Mouse (Mus musculus) lung, embryonic 14.5 days (tissue): ENCODE results near the gene Fam19a2. TPM values are rescaled to one million over a fixed set of nuclear protein-coding genes. Genes with fewer than 3 reads are reported as not detected.

Experiments used
- ATAC-seq: fragments of 200-750 bp; cut with Nextera tagmentation; 2 replicates; pipeline ENCODE4 v1.8.0; 2017; ENCODE audit warnings: mild to moderate bottlenecking, moderate TSS enrichment, moderate library complexity; ENCODE audit not compliant: insufficient read depth
- DNase-seq: peaks from one replicate; pipeline ENCODE4 v3.0.0-alpha.2; 2015
- H3K27ac ChIP-seq: fragments of 300-500 bp; sonication (generic); 2 replicates; pipeline ENCODE4 v1.5.1; 2014; ENCODE audit warnings: low read depth, mild to moderate bottlenecking, moderate library complexity
- H3K27me3 ChIP-seq: fragments of 300-500 bp; sonication (generic); 2 replicates; pipeline ENCODE4 v1.6.1; 2014; ENCODE audit warnings: low read length, control low read depth; ENCODE audit not compliant: insufficient read depth
- H3K36me3 ChIP-seq: fragments of 300-500 bp; sonication (generic); 2 replicates; pipeline ENCODE4 v1.6.1; 2014; ENCODE audit warnings: control low read depth; ENCODE audit not compliant: insufficient read depth
- H3K4me1 ChIP-seq: fragments of 300-500 bp; sonication (generic); 2 replicates; pipeline ENCODE4 v1.6.1; 2014; ENCODE audit warnings: antibody characterized with exemption, control low read depth; ENCODE audit not compliant: insufficient read depth
- H3K4me2 ChIP-seq: fragments of 300-500 bp; sonication (generic); 2 replicates; pipeline ENCODE4 v1.6.1; 2014; ENCODE audit warnings: mild to moderate bottlenecking
- H3K4me3 ChIP-seq: fragments of 300-500 bp; sonication (generic); 2 replicates; pipeline ENCODE4 v1.5.1; 2014; ENCODE audit warnings: low read depth, low read length
- H3K9ac ChIP-seq: fragments of 300-500 bp; sonication (generic); 2 replicates; pipeline ENCODE4 v1.6.1; 2014
- H3K9me3 ChIP-seq: fragments of 300-500 bp; sonication (generic); 2 replicates; pipeline ENCODE4 v1.6.1; 2016; ENCODE audit warnings: low read depth, low read length, control low read depth
- CTCF ChIP-seq: IDR thresholded peaks from 2 replicates; pipeline ENCODE4 v1.5.1; 2016; ENCODE audit warnings: antibody characterized with exemption, low read depth
- WGBS: fragments of 180-500 bp; shearing (Covaris S2); extraction: QIAGEN DNeasy Blood & Tissue Kit; methylation state at CpG from one replicate; pipeline ENCODE4 v1.1.7; 2014; 5-methylcytosine and 5-hydroxymethylcytosine counted together
- polyA plus RNA-seq: library from polyadenylated mRNA; unstranded; fragments of >200 nt; fragmentation: Nextera tagmentation; extraction: Ambion mirVana; gene quantifications from 2 replicates; pipeline ENCODE4 v1.2.1, GENCODE M21; 2014

The Fam19a2 gene
- polyA plus RNA-seq, 1 experiment from 2014 or later, result 1.0 TPM

DNA sequence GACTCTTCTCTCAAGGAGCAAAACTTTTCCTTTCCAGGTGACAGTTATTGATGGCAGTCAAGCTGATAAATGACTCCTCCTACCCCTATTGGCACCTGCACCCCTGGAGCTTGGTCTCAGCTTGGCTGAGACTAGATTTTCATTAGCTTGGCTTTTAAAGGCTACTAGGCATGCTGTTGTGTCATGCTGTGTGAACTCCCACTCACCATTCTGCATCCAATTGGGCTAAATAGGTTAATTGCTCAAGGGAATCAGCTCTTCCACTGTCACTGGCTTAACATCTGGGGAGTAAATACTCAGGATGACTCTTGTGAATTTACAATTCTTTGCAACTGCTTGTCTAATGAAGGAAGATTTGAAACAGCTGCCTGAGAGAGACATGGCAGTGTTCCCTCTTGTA lies 407.4 kb downstream of the Fam19a2 start:
- H3K4me3 ChIP-seq, result no peak overlapping the region
- H3K27me3 ChIP-seq, result no peaks in the 10 kb centered on the region
- no peak overlapping the region for H3K27ac ChIP-seq
- no peak for TF ChIP-seq CTCF
- H3K4me1 ChIP-seq, result no peaks in the 10 kb centered on the region
- no peaks in the 10 kb centered on the region for H3K9me3 ChIP-seq
- H3K9ac ChIP-seq, result no peak overlapping the region
- no peak overlapping the region for H3K4me2 ChIP-seq
- ATAC-seq (no peak), DNase-seq (no peak)
- no peaks in the 10 kb centered on the region for H3K36me3 ChIP-seq

DNA sequence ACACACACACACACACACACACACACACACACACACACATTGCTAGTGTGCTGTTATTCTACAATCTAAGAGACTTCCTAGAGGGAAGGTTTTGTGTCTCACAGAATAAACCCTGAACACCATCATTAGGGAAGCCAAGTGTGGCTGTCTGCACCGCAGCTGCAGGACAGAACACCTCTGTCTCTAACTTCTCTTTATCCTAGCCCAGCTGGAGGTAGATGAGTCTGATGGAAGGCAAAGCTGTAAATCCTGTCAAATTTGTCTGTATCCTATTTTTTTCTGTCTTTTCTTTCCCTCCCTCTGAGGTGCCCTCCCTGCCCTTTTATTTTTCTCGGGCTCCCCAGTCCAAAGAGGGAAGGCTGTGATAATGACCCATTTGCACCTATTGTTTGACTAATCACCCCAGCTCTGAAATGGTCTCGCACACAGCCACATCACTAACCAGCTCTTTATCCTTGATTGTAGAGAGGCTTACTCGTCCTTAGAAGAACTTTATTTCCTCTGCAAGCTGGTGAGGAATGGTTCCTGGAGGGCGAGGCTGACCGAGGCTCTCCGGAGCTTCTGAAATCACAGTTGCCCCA lies 414.6 kb downstream of the Fam19a2 start:
- Histone ChIP-seq H3K9me3 (no peaks in the 10 kb centered on the region), H3K4me1 (no peaks in the 10 kb centered on the region), H3K36me3 (no peaks in the 10 kb centered on the region), H3K4me3 (no peak overlapping the region), H3K27ac (no peak overlapping the region), H3K4me2 (no peak overlapping the region), H3K27me3 (no peaks in the 10 kb centered on the region), H3K9ac (no peak overlapping the region)
- no peak for ATAC-seq
- no peak for TF ChIP-seq CTCF
- no peak for DNase-seq
- 15% methylated on average over 7 of the region's 7 CpGs for WGBS

DNA sequence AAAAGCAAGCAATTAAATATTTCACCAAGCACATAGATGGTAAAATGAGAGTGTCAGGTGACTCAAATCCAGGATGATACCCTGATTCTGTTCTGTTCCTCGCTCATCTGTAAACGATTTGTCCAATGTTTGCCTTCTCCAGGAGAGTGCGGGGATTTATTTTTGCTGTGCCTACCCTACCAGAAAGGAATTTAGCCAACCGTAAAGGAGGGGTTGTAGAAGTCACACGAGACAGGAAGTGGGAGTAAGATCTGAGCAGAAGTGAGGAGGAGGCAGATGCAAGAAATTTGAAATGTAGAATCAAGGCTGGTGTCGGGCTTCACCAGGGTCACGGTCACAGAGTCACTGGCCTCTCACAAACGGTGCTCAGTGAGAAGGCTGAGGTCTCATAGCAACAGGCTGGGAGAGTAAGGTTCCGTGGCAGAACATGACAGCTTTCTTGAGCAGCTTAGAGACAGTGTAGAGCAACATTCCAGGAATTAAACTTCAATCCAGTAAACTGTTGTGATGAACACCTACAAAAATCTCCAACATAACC lies 419.0 kb downstream of the Fam19a2 start:
- H3K27ac ChIP-seq, result no peak overlapping the region
- TF ChIP-seq CTCF, result no peak
- no peak overlapping the region for H3K9ac ChIP-seq
- no peak overlapping the region for H3K4me2 ChIP-seq
- no peaks in the 10 kb centered on the region for H3K9me3 ChIP-seq
- no peaks in the 10 kb centered on the region for H3K4me1 ChIP-seq
- ATAC-seq (no peak), DNase-seq (no peak)
- H3K4me3 ChIP-seq, result no peak overlapping the region
- H3K36me3 ChIP-seq, result no peaks in the 10 kb centered on the region
- no peaks in the 10 kb centered on the region for H3K27me3 ChIP-seq
- 38% methylated on average over 9 of the region's 9 CpGs for WGBS

DNA sequence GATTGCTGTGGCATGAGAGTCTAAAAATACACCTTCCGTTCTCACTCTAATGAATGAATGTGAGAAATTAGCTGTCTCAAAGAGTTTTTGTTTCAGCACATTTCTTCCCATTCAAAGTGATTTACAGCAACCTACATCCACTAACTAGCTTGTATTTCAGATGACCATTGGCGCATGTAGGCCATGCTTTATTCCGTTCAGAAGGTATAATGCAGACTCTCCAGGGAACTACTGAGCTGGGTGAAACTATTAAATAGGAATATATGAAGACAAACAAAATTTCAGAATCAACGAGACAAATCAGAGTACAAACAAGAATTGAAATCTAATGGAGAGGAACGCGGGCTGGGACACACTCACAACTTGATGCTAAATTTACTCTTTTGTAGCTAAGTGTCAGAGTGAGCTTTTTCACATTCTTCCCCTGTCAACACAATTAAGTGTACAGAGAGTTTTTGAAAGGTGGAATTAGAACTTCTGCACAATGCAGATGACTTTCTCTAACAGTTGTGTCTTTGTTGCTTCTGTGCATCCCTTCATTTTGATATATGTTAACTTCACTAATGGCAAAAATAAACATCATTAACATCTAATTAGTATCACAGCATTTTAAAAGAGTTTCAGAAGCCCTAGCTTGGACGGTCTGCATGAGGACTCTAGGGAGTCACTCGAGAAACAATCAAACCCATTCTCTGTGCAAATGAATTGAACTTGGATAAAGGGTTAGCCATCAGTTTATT lies 428.6 kb downstream of the Fam19a2 start:
- ATAC-seq (no peak), DNase-seq (no peak)
- TF ChIP-seq CTCF, result no peak
- Histone ChIP-seq H3K27me3 (no peaks in the 10 kb centered on the region), H3K4me1 (no peaks in the 10 kb centered on the region), H3K9ac (no peak overlapping the region), H3K36me3 (no peaks in the 10 kb centered on the region), H3K4me3 (no peak overlapping the region), H3K4me2 (no peak overlapping the region), H3K9me3 (no peaks in the 10 kb centered on the region), H3K27ac (no peak overlapping the region)
- 82% methylated on average over 8 of the region's 8 CpGs for WGBS

DNA sequence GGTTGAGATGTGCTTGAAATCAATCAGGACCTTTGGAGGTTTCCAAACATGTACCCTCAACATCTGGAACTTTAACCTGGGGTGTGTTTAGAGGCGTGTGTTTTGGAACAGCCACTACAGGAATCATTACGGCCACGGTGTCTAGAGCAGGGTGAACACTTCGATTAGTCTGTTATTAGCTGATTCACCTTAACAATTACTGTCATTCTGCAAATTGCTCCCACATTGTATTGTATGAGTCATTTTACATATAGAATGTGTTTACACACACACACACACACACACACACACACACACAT lies 429.1 kb downstream of the Fam19a2 start:
- no peaks in the 10 kb centered on the region for H3K4me1 ChIP-seq
- H3K27ac ChIP-seq, result no peak overlapping the region
- H3K9me3 ChIP-seq, result no peaks in the 10 kb centered on the region
- no peaks in the 10 kb centered on the region for H3K36me3 ChIP-seq
- H3K9ac ChIP-seq, result no peak overlapping the region
- no peak for TF ChIP-seq CTCF
- 88% methylated on average over 4 of the region's 4 CpGs for WGBS
- no peak overlapping the region for H3K4me3 ChIP-seq
- H3K4me2 ChIP-seq, result no peak overlapping the region
- no peak for DNase-seq
- no peaks in the 10 kb centered on the region for H3K27me3 ChIP-seq
- ATAC-seq, result no peak

DNA sequence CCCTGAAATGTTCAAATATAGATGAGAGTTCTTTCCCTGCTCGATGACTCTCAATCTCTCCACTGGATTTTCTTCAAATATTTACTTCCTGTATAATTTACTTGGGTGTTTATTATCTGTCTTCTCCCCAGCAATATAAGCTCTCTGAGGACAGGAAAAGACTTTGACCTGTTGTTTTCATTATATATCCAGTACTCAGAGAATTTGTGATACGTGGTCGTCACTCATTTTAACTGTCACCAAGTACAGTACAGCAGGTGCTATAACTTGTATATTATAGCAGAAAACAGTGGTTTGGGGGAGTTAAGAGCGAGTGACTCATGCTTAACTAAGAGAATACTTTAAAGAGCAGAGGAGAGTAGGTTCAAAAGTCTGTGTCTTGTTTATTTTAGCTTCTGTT lies 438.8 kb downstream of the Fam19a2 start:
- Histone ChIP-seq H3K4me2 (no peak overlapping the region), H3K9ac (no peak overlapping the region), H3K4me1 (no peaks in the 10 kb centered on the region), H3K9me3 (no peaks in the 10 kb centered on the region), H3K27ac (no peak overlapping the region), H3K36me3 (no peaks in the 10 kb centered on the region), H3K4me3 (no peak overlapping the region), H3K27me3 (no peaks in the 10 kb centered on the region)
- no peak for TF ChIP-seq CTCF
- DNase-seq (no peak), ATAC-seq (no peak)
- WGBS, result 41% methylated on average over 4 of the region's 4 CpGs

DNA sequence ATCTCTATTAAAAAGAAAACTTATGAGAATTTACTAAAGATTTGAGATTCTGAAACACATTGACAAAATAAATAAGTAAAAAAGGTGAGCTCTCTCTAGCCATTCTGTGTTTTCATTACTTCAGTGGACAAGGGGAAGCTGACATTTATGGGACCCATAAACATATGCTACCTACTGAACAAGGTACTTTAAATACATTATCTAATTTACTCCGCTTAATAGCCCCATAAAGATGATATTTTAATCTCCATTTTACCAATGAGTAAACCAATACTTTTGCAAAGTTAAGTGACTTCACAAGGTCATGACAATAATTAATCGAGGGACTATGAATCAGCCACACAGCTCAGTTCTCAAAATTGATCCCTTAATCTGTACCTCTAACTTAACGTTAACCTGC lies 443.2 kb downstream of the Fam19a2 start:
- H3K4me2 ChIP-seq, result no peak overlapping the region
- no peaks in the 10 kb centered on the region for H3K36me3 ChIP-seq
- no peaks in the 10 kb centered on the region for H3K27me3 ChIP-seq
- TF ChIP-seq CTCF, result no peak
- ATAC-seq (no peak), DNase-seq (no peak)
- WGBS, result 90% methylated on average over 3 of the region's 3 CpGs
- H3K9me3 ChIP-seq, result no peaks in the 10 kb centered on the region
- no peak overlapping the region for H3K27ac ChIP-seq
- no peak overlapping the region for H3K4me3 ChIP-seq
- no peak overlapping the region for H3K9ac ChIP-seq
- H3K4me1 ChIP-seq, result no peaks in the 10 kb centered on the region

DNA sequence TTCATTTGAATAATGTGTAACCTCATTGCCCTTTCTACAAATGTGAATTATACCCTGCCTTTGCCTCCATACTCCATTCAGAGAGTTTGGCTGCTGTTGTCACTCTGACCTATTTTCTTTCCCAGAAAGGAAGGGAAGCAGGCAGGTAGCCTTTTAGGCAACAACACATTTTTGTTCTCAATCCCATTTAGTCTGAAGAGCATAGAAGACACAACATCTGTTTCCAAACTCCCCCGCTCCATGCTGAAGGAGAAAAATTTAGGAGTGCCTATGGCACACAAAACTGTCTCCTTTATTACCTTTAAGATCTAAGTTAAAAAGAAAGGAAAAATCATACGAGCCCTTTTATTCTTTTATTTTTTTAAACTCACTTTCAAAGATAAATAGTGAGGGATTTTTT lies 446.9 kb downstream of the Fam19a2 start:
- DNase-seq (no peak), ATAC-seq (no peak)
- Histone ChIP-seq H3K9ac (no peak overlapping the region), H3K27ac (no peak overlapping the region), H3K4me2 (no peak overlapping the region), H3K4me3 (no peak overlapping the region), H3K4me1 (no peaks in the 10 kb centered on the region), H3K9me3 (no peaks in the 10 kb centered on the region), H3K36me3 (no peaks in the 10 kb centered on the region), H3K27me3 (no peaks in the 10 kb centered on the region)
- WGBS, result 81% methylated on average over 2 of the region's 2 CpGs
- TF ChIP-seq CTCF, result no peak
